Mouse (Mus musculus) urinary bladder, postnatal 10 days (tissue): ENCODE measurements around the gene Ogfod2.

ENCODE experiments used
- DNase-seq: peaks from one replicate; pipeline ENCODE4 v3.0.0; 2022; ENCODE audit warnings: low spot score

Ogfod2 gene

GRCm38 (mm10) chr5:124155943-124156342 is 43.8 kb downstream of the Ogfod2 start:
- DNase-seq = no peak

- no peak for DNase-seq
Measured at GRCm38 (mm10) chr5:124158305-124158704, 46.2 kb downstream of the Ogfod2 start.

- no peak for DNase-seq
Measured at GRCm38 (mm10) chr5:124159453-124159852, 47.4 kb downstream of the Ogfod2 start.

GRCm38 (mm10) chr5:124161831-124162230 is 49.7 kb downstream of the Ogfod2 start:
- DNase-seq = no peak

- no peak for DNase-seq
Measured at GRCm38 (mm10) chr5:124162577-124162976, 50.5 kb downstream of the Ogfod2 start.

- DNase-seq = no peak
Measured at GRCm38 (mm10) chr5:124163445-124163844, 51.3 kb downstream of the Ogfod2 start.
